Mouse (Mus musculus) limb, embryonic 12.5 days (tissue): ENCODE data around the gene Unc5cl. TPM values are rescaled to one million over a fixed set of nuclear protein-coding genes. Genes with fewer than 3 reads are reported as not detected.
A peak's percentile ranks its signal among the peaks of the same experiment; 100 is the strongest.

Experiments used
- ATAC-seq: fragments of 200-750 bp; cut with Nextera tagmentation; 2 replicates; pipeline ENCODE4 v1.8.0; 2017; ENCODE audit warnings: low read depth, moderate TSS enrichment; ENCODE audit not compliant: insufficient number of reproducible peaks, insufficient read depth, low FRiP score, low TSS enrichment
- H3K27ac ChIP-seq: fragments of 300-500 bp; sonication (generic); 2 replicates; pipeline ENCODE4 v1.5.1; 2016; ENCODE audit warnings: mild to moderate bottlenecking, moderate library complexity
- H3K27me3 ChIP-seq: fragments of 300-500 bp; sonication (generic); 2 replicates; pipeline ENCODE4 v1.6.1; 2016; ENCODE audit warnings: mild to moderate bottlenecking, moderate library complexity
- H3K36me3 ChIP-seq: fragments of 300-500 bp; sonication (generic); 2 replicates; pipeline ENCODE4 v1.6.1; 2016; ENCODE audit warnings: mild to moderate bottlenecking, moderate library complexity
- H3K4me1 ChIP-seq: fragments of 300-500 bp; sonication (generic); replicated peaks from 2 replicates; pipeline ENCODE4 v1.6.1; 2016
- H3K4me2 ChIP-seq: fragments of 300-500 bp; sonication (generic); 2 replicates; pipeline ENCODE4 v1.6.1; 2016; ENCODE audit warnings: mild to moderate bottlenecking, moderate library complexity
- H3K4me3 ChIP-seq: fragments of 300-500 bp; sonication (generic); replicated peaks from 2 replicates; pipeline ENCODE4 v1.5.1; 2016; ENCODE audit warnings: mild to moderate bottlenecking
- H3K9ac ChIP-seq: fragments of 300-500 bp; sonication (generic); replicated peaks from 2 replicates; pipeline ENCODE4 v1.6.1; 2016; ENCODE audit warnings: mild to moderate bottlenecking, moderate library complexity
- H3K9me3 ChIP-seq: fragments of 300-500 bp; sonication (generic); 2 replicates; pipeline ENCODE4 v1.6.1; 2016; ENCODE audit warnings: mild to moderate bottlenecking, moderate library complexity
- WGBS: fragments of 180-500 bp; shearing (Covaris S2); methylation state at CpG from one replicate; pipeline ENCODE4 v1.1.7; 2016; 5-methylcytosine and 5-hydroxymethylcytosine counted together
- polyA plus RNA-seq: library from polyadenylated mRNA; unstranded; fragments of >200 nt; fragmentation: Nextera tagmentation; extraction: Ambion mirVana; gene quantifications from 2 replicates; pipeline ENCODE4 v1.2.1, GENCODE M21; 2016

Unc5cl gene
- polyA plus RNA-seq, 1 experiment from 2014 or later: 0.28 TPM

GRCm38 (mm10) chr17:48582486-48582990 is 127.8 kb downstream of the Unc5cl start:
- Histone ChIP-seq H3K36me3 (no peaks in the 10 kb centered on the region), H3K9me3 (0 out of 2 replicates have a peak, but pooled peaks cover 3% of the 10 kb centered on the region), H3K4me1 (no peaks in the 10 kb centered on the region), H3K27ac (no peak overlapping the region), H3K9ac (no peak overlapping the region), H3K4me2 (peak overlapping the region; percentile 35), H3K4me3 (no peak overlapping the region), H3K27me3 (peaks cover 3% of the 10 kb centered on the region; the same call in 1 of the 2 replicates)
- ATAC-seq: no peak
- WGBS: 49% methylated on average over 14 of the region's 14 CpGs

GRCm38 (mm10) chr17:48583401-48583800 is 128.7 kb downstream of the Unc5cl start:
- Histone ChIP-seq H3K27ac (no peak overlapping the region), H3K4me2 (no peak overlapping the region), H3K9ac (no peak overlapping the region), H3K9me3 (no peaks in the 10 kb centered on the region), H3K4me3 (no peak overlapping the region), H3K27me3 (peaks cover 3% of the 10 kb centered on the region; the same call in 1 of the 2 replicates), H3K4me1 (no peaks in the 10 kb centered on the region), H3K36me3 (no peaks in the 10 kb centered on the region)
- 78% methylated on average over 11 of the region's 11 CpGs for WGBS
- ATAC-seq: no peak

GRCm38 (mm10) chr17:48585902-48586359 is 131.2 kb downstream of the Unc5cl start:
- Histone ChIP-seq H3K9me3 (no peaks in the 10 kb centered on the region), H3K27me3 (peaks cover 3% of the 10 kb centered on the region; the same call in 1 of the 2 replicates), H3K4me2 (peak overlapping the region; percentile 50), H3K36me3 (no peaks in the 10 kb centered on the region), H3K27ac (no peak overlapping the region), H3K4me3 (peak overlapping the region; percentile 31), H3K9ac (no peak overlapping the region; the same call in 1 of the 2 replicates), H3K4me1 (no peaks in the 10 kb centered on the region)
- peak; percentile 86; the same call in 1 of the 2 replicates for ATAC-seq
- 7% methylated on average over 14 of the region's 14 CpGs for WGBS

- H3K4me3 ChIP-seq: no peak overlapping the region
- no peak overlapping the region for H3K27ac ChIP-seq
- H3K4me1 ChIP-seq: no peaks in the 10 kb centered on the region
- H3K9ac ChIP-seq: no peak overlapping the region
- H3K9me3 ChIP-seq: no peaks in the 10 kb centered on the region
- H3K4me2 ChIP-seq: no peak overlapping the region
- no peak for ATAC-seq
- H3K27me3 ChIP-seq: no peaks in the 10 kb centered on the region; the same call in 1 of the 2 replicates
- H3K36me3 ChIP-seq: no peaks in the 10 kb centered on the region
- 48% methylated on average over 3 of the region's 3 CpGs for WGBS
Observed at GRCm38 (mm10) chr17:48588674-48589073, 134.0 kb downstream of the Unc5cl start.

Other genes starting within 250 kb of the Unc5cl start
- 0.13 TPM in 1 of 2 replicates, not detected in the other for gene Trem1, start 222.1 kb upstream of the Unc5cl start, polyA plus RNA-seq
- gene Trem3, start 207.1 kb upstream of the Unc5cl start, polyA plus RNA-seq: not detected in 2 replicates
- gene Treml4, start 190.6 kb upstream of the Unc5cl start, polyA plus RNA-seq: not detected in 2 replicates
- gene Treml2, start 155.4 kb upstream of the Unc5cl start, polyA plus RNA-seq: 0.10 and 0.58 TPM in 2 replicates
- 0.10 TPM in 1 of 2 replicates, not detected in the other for gene B430306N03Rik, start 138.8 kb upstream of the Unc5cl start, polyA plus RNA-seq
- gene Trem2, start 108.5 kb upstream of the Unc5cl start, polyA plus RNA-seq: 1.9 and 2.0 TPM in 2 replicates
- 2.0 and 2.3 TPM in 2 replicates for gene Treml1, start 95.0 kb upstream of the Unc5cl start, polyA plus RNA-seq
- gene Nfya, start 45.0 kb upstream of the Unc5cl start, polyA plus RNA-seq: 19.7 and 21.3 TPM in 2 replicates
- 59.5 and 61.4 TPM in 2 replicates for gene Oard1, start 44.9 kb upstream of the Unc5cl start, polyA plus RNA-seq
- gene Apobec2, start 22.0 kb upstream of the Unc5cl start, polyA plus RNA-seq: 8.1 and 8.2 TPM in 2 replicates
- 2.1 and 3.0 TPM in 2 replicates for gene Tspo2, start 3.4 kb upstream of the Unc5cl start, polyA plus RNA-seq